Mouse (Mus musculus): ENCODE results near the gene Ergic2. TPM values are rescaled to one million over a fixed set of nuclear protein-coding genes. Genes with fewer than 3 reads are reported as not detected.

The Ergic2 gene
- total and polyA plus RNA-seq, 3 experiments: 89.0 to 227 (median 91.5) TPM

- peaks cover 16 to 62% of the 10 kb centered on the region in 2 experiments for H3K4me1 ChIP-seq (ENCODE audit: control insufficient read depth in 1 of 2, insufficient read depth in 2 of 2)
- peak overlapping the region; percentile 59 for H3K4me2 ChIP-seq (ENCODE audit: insufficient read depth, low read depth, poor library complexity, severe bottlenecking)
- H3K9me3 ChIP-seq (replicated peaks; ENCODE audit: low read length): no peaks in the 10 kb centered on the region
- in situ Hi-C loops (cut with MboI; ENCODE audit: low pct_ligation_motif_present, low pct_unique_long_range_greater_than_20kb, low sequenced_read_pairs): loop anchor here (10.0 kb wide), 1 partner anchor 700 kb away; no protein-coding TSS in a partner anchor
- TF ChIP-seq ZNF384 (IDR thresholded peaks at IDR 0.05; ENCODE audit: low read depth, low read length) (no peak), RCOR1 (conservative IDR thresholded peaks at IDR 0.05; ENCODE audit: low read depth, low read length) (0 out of 2 replicates have a peak, but pooled peaks have one; percentile 27), NRF1 (IDR thresholded peaks at IDR 0.05; ENCODE audit: low read depth, low read length) (no peak), ZKSCAN1 (IDR thresholded peaks at IDR 0.05; ENCODE audit: borderline replicate concordance, low read depth, low read length) (no peak), EP300 (IDR thresholded peaks at IDR 0.05; ENCODE audit: low read length) (peak; percentile 36; the same call in 1 of the 2 replicates), SMC3 (IDR thresholded peaks at IDR 0.05; ENCODE audit: low read depth, low read length) (peak; percentile 64), MEF2A (IDR thresholded peaks at IDR 0.05; ENCODE audit: borderline replicate concordance, low read depth, low read length) (peak; percentile 94), JUND (conservative IDR thresholded peaks at IDR 0.05; ENCODE audit: low read depth, low read length) (no peak), POLR2A (IDR thresholded peaks at IDR 0.05; ENCODE audit: low read depth, low read length) (peak; percentile 39; the same call in 1 of the 2 replicates), HCFC1 (IDR thresholded peaks at IDR 0.05; ENCODE audit: low read depth, low read length) (no peak), MXI1 (IDR thresholded peaks at IDR 0.05; ENCODE audit: low read depth, low read length) (peak; percentile 64; the same call in 1 of the 2 replicates), ELF1 (IDR thresholded peaks at IDR 0.05; ENCODE audit: low read depth, low read length) (peak; percentile 85), ETS1 (conservative IDR thresholded peaks at IDR 0.05; ENCODE audit: low read depth, low read length) (peak; percentile 14; the same call in 1 of the 2 replicates), JUN (IDR thresholded peaks at IDR 0.05; ENCODE audit: insufficient read depth, low read depth, low read length) (no peak), PAX5 (IDR thresholded peaks at IDR 0.05; ENCODE audit: low read length) (no peak), ZMIZ1 (IDR thresholded peaks at IDR 0.05; ENCODE audit: low read depth, low read length) (no peak), SIN3A (IDR thresholded peaks at IDR 0.05; ENCODE audit: low read length) (peak; percentile 64), IRF4 (IDR thresholded peaks at IDR 0.05; ENCODE audit: low read depth, low read length) (0 out of 2 replicates have a peak, but pooled peaks have one; percentile 41), UBTF (IDR thresholded peaks at IDR 0.05; ENCODE audit: low read depth, low read length) (no peak), RAD21 (IDR thresholded peaks at IDR 0.05; ENCODE audit: low read depth, low read length) (peak; percentile 69), TBP (conservative IDR thresholded peaks at IDR 0.05; ENCODE audit: low read depth, low read length) (0 out of 2 replicates have a peak, but pooled peaks have one; percentile 31), MAZ (IDR thresholded peaks at IDR 0.05; ENCODE audit: low read depth, low read length) (no peak), TCF12 (IDR thresholded peaks at IDR 0.05; ENCODE audit: low read depth, low read length) (peak; percentile 32; the same call in 1 of the 2 replicates), NELFE (IDR thresholded peaks at IDR 0.05; ENCODE audit: low read depth, low read length) (peak; percentile 53; the same call in 1 of the 2 replicates), POLR2AphosphoS2 (IDR thresholded peaks at IDR 0.05; ENCODE audit: low read depth, low read length) (no peak), ZC3H11A (IDR thresholded peaks at IDR 0.05; ENCODE audit: low read depth, low read length) (no peak), MYC (IDR thresholded peaks at IDR 0.05; ENCODE audit: low read depth, low read length) (peak; percentile 94), BHLHE40 (IDR thresholded peaks at IDR 0.05; ENCODE audit: low read depth, low read length) (peak; percentile 27; the same call in 1 of the 2 replicates), USF2 (conservative IDR thresholded peaks at IDR 0.05; ENCODE audit: low read depth, low read length) (no peak), MAX (IDR thresholded peaks at IDR 0.05; ENCODE audit: low read length) (peak; percentile 92), CHD2 (IDR thresholded peaks at IDR 0.05; ENCODE audit: low read length) (peak; percentile 71), E2F4 (IDR thresholded peaks at IDR 0.05; ENCODE audit: insufficient replicate concordance, low read depth, low read length) (no peak), CTCF (conservative IDR thresholded peaks at IDR 0.05 in 1 of 2, IDR thresholded peaks at IDR 0.05 in 1 of 2; ENCODE audit: low read depth in 2 of 2, low read length in 2 of 2) (peak; percentile 59 to 78)
- peak; percentile 89 for DNase-seq (ENCODE audit: extremely low read depth)
- peak overlapping the region; percentile 45; the same call in 1 of the 2 replicates for H3K9ac ChIP-seq (ENCODE audit: insufficient read depth, low read depth)
- H3K4me3 ChIP-seq (replicated peaks in 1 of 3; ENCODE audit: low read depth in 2 of 3, low read length in 2 of 3, poor library complexity in 1 of 3): no peak overlapping the region
- H3K27me3 ChIP-seq (replicated peaks): no peaks in the 10 kb centered on the region
- H3K79me2 ChIP-seq (replicated peaks; ENCODE audit: control insufficient read depth, extremely low read depth, insufficient read depth, poor library complexity, severe bottlenecking): peaks cover 33% of the 10 kb centered on the region
- H3K36me3 ChIP-seq (replicated peaks in 1 of 2; ENCODE audit: control insufficient read depth in 1 of 2, insufficient read depth in 1 of 2, low read length in 1 of 2): peaks cover 0 to 10% of the 10 kb centered on the region in 2 experiments
- peak overlapping the region; percentile 30; the same call in 1 of the 2 replicates for H3K27ac ChIP-seq (ENCODE audit: insufficient read depth, low read depth)
- dilution Hi-C loops (cut with MboI; ENCODE audit: extremely low pct_ligation_motif_present, extremely low pct_unique_long_range_greater_than_20kb, low sequenced_read_pairs): no loop called here
Measured at GRCm38 (mm10) chr6:148214765-148215164, 2.6 kb upstream of the Ergic2 start.
